Comparison of ENCODE assay signal across 17 mouse cellular contexts in genomic region chr10:7293203-7293602, GRCm38 (mm10).
"Had no signal": no experiment of that assay in that cellular context is flagged by ENCODE, and none has a peak within 500 bp of the region (broad histone marks: within the 10 kb centered on the region; RNA-seq: fewer than 3 reads in every experiment).

No protein-coding gene starts in this region.

- H3K27me3 ChIP-seq: intestine, embryonic 15.5 days; limb, embryonic 12.5 days; limb, embryonic 15.5 days; midbrain, embryonic 12.5 days; midbrain, embryonic 15.5 days; neural tube, embryonic 13.5 days had no signal

- H3K4me3 ChIP-seq: intestine, embryonic 15.5 days; layer of hippocampus, adult 2 months; limb, embryonic 12.5 days; limb, embryonic 15.5 days; midbrain, embryonic 12.5 days; midbrain, embryonic 15.5 days; neural tube, embryonic 13.5 days had no signal

- H3K9ac ChIP-seq: intestine, embryonic 15.5 days; limb, embryonic 12.5 days; limb, embryonic 15.5 days; liver, embryonic 14.5 days; liver, postnatal 0 days; lung, embryonic 14.5 days; midbrain, embryonic 12.5 days; midbrain, embryonic 15.5 days; neural tube, embryonic 13.5 days had no signal

- DNase-seq: kidney, adult 11 months; kidney, postnatal 14 days; layer of hippocampus, adult 9-11 months; liver, postnatal 0 days; lung, embryonic 14.5 days; thymus, postnatal 25 days had no signal

- H3K4me1 ChIP-seq: intestine, embryonic 15.5 days; midbrain, embryonic 12.5 days; midbrain, embryonic 15.5 days; neural tube, embryonic 13.5 days had no signal

- ATAC-seq: intestine, embryonic 15.5 days; liver, postnatal 0 days; lung, postnatal 0 days; midbrain, embryonic 15.5 days had no signal

- H3K4me2 ChIP-seq: intestine, embryonic 15.5 days; limb, embryonic 12.5 days; limb, embryonic 15.5 days; liver, embryonic 11.5 days; lung, embryonic 14.5 days; midbrain, embryonic 12.5 days; midbrain, embryonic 15.5 days; neural tube, embryonic 13.5 days had no signal

- H3K36me3 ChIP-seq: intestine, embryonic 15.5 days; limb, embryonic 12.5 days; limb, embryonic 15.5 days; midbrain, embryonic 12.5 days; midbrain, embryonic 15.5 days; neural tube, embryonic 13.5 days had no signal

- H3K27ac ChIP-seq: intestine, embryonic 15.5 days; layer of hippocampus, adult 2 months; limb, embryonic 12.5 days; limb, embryonic 15.5 days; liver, embryonic 14.5 days; macrophage; midbrain, embryonic 12.5 days; midbrain, embryonic 15.5 days; neural tube, embryonic 13.5 days had no signal

- H3K9me3 ChIP-seq: intestine, embryonic 15.5 days; limb, embryonic 12.5 days; limb, embryonic 15.5 days; midbrain, embryonic 12.5 days; midbrain, embryonic 15.5 days; neural tube, embryonic 13.5 days had no signal
